Mouse (Mus musculus) ovary, postnatal 14 days (tissue): ENCODE data around the gene Tuba1b.

Source experiments
- DNase-seq: peaks from one replicate; pipeline ENCODE4 v3.0.0; 2022; ENCODE audit warnings: low spot score

Tuba1b gene

GRCm38 (mm10) chr15:98891198-98891742 lies 43.1 kb downstream of the Tuba1b start:
- no peak for DNase-seq

GRCm38 (mm10) chr15:98887526-98887925 lies 46.8 kb downstream of the Tuba1b start:
- DNase-seq: no peak

GRCm38 (mm10) chr15:98886667-98887387 lies 47.5 kb downstream of the Tuba1b start:
- no peak for DNase-seq

GRCm38 (mm10) chr15:98884106-98884505 lies 50.3 kb downstream of the Tuba1b start:
- no peak for DNase-seq

GRCm38 (mm10) chr15:98883661-98884060 lies 50.7 kb downstream of the Tuba1b start:
- no peak for DNase-seq

- no peak for DNase-seq
Observed at GRCm38 (mm10) chr15:98881656-98882008, 52.7 kb downstream of the Tuba1b start.
